Mouse (Mus musculus) common myeloid progenitor, adult 5-6 weeks (primary cell): ENCODE results near the gene Axdnd1. TPM values are rescaled to one million over a fixed set of nuclear protein-coding genes. Genes with fewer than 3 reads are reported as not detected.
"Not testable (repeated sequence)": the region's sequence is repeated elsewhere in the genome, so short reads cannot be mapped to it uniquely, and the experiment has no call there.

Experiments used
- ATAC-seq: replicated peaks from 2 replicates; pipeline ENCODE4 v1.8.0; 2016; ENCODE audit warnings: low read depth, mild to moderate bottlenecking, moderate TSS enrichment, inconsistent platforms; ENCODE audit not compliant: poor library complexity, severe bottlenecking
- total RNA-seq: library from RNA; stranded (forward); fragments of 200-1000, 187-1606 nt; gene quantifications from 2 replicates; pipeline ENCODE4 v1.2.3, GENCODE M21; 2017

Gene Axdnd1
- total RNA-seq, 1 experiment from 2014 or later, result 0.37 TPM

DNA sequence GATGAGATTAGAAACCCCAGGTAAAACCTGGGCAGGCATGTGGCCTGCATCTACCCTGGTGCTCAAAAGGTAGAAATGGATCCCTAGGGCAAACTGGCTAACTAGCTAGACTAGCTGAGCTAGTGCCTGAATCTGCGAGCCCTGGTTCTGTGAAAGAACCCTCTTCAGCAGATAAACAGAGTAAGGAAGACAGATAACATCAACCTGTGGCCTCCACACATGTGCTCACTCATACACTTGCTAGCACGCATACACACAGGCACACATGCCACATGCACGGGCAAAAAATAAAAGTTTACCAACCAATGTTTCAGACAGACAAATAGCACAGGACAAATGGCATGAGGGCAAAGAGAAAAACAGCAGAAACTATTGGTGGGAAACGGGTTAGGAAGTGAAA lies 70.5 kb downstream of the Axdnd1 start:
- ATAC-seq, result no peak

GRCm38 (mm10) chr1:156349031-156349430 lies 71.9 kb downstream of the Axdnd1 start:
- 0 out of 2 replicates have a peak, but pooled peaks have one; percentile 11 for ATAC-seq

GRCm38 (mm10) chr1:156345633-156346032 lies 75.3 kb downstream of the Axdnd1 start:
- no peak for ATAC-seq

- ATAC-seq, result no peak
These were observed 76.5 kb downstream of the Axdnd1 start for GRCm38 (mm10) chr1:156344433-156344832.

- ATAC-seq, result no peak
These were observed 80.1 kb downstream of the Axdnd1 start for GRCm38 (mm10) chr1:156340847-156341246.

DNA sequence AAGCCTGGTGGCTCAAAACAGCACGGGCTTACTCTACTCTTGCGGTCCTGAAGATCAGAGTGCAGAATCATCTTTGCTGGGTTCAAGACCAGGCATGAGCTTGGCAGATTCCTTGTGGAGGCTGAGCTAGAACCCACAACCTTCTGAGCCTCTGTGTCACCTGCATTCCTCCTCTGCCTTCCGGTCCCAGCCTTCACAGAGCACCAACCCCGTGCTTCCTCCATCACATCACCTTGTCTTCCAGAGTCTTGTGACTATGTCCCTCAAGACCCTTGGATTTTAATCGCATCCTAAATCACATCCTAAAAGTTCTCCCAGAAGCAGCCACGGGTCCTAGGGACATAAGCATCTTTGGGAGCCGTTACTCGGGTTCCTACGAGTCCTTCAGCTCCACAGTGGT lies 97.8 kb downstream of the Axdnd1 start:
- ATAC-seq, result no peak

- ATAC-seq, result peak; percentile 48; the same call in 1 of the 2 replicates
These were observed 110.3 kb downstream of the Axdnd1 start, which contains the start of gene Nphs2 for GRCm38 (mm10) chr1:156310630-156311029. TSS of gene Nphs2 (plus strand) at chr1:156310727.

- ATAC-seq, result peak; percentile 83
These were observed 112.4 kb downstream of the Axdnd1 start for GRCm38 (mm10) chr1:156308595-156308994.

DNA sequence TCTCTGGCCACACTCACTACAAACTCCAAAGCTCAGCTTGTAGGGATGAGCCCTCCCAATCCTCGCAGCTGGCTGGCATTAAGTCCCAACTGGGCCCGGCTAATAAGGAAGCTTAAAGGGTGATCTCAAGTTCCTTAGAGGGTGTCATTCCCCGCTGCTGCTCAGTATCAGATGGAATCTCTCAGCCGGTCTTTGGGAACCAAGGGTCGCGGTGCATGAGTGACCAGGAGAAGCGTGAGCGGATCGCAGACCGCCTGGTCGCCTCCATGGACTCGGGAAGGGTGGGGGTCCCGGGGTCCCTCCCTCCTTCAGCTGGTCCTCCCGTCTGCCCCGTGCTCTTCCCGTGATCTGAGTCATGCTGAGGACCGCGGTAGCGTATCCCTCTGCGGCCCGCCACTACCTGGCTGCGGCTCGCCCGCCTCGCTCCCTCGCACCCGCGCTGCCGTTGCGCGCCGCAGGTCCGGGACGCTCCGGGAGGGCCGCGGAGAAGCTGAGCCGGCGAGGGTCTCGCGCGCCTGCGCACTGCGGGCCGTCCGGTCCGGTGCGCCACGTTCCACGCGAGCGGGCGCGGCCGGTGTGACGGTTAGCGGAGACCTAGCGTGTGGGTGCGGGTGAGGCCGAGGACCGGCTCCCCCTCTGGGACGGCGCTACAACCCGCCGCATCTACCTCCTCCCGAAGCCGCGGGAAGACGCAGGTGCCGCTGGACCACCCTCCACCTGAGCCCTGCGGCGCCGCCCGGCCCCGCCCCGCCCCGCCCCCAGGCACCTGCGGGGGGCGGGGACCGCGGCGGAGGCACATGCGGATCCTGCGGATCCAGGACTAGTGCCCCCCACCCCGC lies 117.8 kb downstream of the Axdnd1 start, which contains the start of gene Tdrd5:
Gene Tdrd5 (minus strand): TSS at position 754 of the 839 bp plus-strand sequence.
- peak; percentile 52; the same call in 1 of the 2 replicates for ATAC-seq

DNA sequence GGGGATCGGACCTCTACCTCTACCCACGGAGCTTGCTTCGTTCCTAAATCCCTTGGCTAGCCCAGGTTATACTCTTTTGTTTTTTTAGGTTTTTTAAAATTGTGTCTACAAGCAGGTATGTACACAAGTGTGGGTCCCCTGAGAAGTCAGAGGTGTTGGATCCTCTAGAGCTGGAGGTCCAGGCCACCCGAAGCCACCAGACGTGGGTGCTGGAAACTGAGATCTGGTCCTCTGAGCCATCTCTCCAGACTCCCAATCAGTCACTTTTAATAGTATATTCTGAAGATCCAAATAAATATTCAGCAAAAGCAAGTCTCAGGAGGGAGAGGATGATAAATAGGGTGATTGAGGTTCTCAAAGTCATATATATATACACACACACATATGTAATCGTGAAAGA lies 130.9 kb downstream of the Axdnd1 start:
- ATAC-seq, result no peak

DNA sequence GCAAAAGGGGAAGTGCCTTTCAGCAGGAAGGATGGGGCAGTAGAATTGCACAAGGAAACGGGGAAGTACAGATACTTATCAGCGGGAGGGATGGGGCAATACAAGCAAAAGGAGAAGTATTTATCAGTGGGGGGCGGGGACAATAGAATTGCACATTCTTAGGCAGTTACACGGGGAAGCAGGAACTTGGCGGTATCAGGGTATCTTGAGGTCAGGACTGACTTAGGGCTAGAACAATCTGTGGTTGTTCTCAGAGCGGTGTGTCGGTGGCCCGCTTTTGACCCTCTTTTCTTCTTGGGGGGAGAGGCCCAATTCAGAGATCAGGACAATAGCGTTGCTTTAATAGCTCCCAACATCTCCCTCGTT lies 131.8 kb downstream of the Axdnd1 start:
- ATAC-seq, result not testable (repeated sequence)

DNA sequence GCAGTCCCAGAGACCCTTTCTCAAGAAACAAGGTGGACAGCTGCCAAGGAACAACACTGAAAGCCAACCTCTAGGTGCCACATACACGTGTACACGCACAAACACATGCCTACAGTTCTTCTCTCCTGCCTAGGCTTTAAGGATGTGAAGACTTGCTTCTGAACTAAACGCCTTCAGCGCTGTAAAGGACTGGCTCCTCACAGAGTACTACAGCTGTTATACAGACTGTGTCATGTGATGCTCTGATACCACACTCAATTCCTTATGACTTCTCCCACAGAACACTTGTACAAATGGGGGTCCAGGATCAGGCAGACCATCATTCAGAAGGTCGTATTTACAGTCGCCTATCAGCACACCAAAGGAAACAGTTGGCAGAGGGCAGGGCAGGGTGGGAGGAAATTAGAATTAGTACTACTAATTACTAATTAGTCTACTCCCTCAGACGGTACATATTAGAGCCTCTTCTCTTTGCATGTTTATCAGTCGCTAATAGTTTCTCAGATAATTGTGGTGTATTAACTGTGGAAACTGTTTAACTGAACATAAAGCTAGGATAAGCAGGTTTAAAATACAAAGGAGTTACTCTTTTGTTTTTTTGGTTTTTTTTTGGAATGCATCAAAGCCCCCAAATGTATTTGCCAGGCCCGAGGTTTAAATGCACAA lies 132.3 kb downstream of the Axdnd1 start:
- ATAC-seq, result no peak

- peak; percentile 46; the same call in 1 of the 2 replicates for ATAC-seq
These were observed 135.4 kb downstream of the Axdnd1 start for GRCm38 (mm10) chr1:156285541-156285896.

- no peak; the same call in 1 of the 2 replicates for ATAC-seq
These were observed 136.0 kb downstream of the Axdnd1 start for GRCm38 (mm10) chr1:156284851-156285540.

- peak; percentile 73 for ATAC-seq
These were observed 136.8 kb downstream of the Axdnd1 start for GRCm38 (mm10) chr1:156284207-156284606.

DNA sequence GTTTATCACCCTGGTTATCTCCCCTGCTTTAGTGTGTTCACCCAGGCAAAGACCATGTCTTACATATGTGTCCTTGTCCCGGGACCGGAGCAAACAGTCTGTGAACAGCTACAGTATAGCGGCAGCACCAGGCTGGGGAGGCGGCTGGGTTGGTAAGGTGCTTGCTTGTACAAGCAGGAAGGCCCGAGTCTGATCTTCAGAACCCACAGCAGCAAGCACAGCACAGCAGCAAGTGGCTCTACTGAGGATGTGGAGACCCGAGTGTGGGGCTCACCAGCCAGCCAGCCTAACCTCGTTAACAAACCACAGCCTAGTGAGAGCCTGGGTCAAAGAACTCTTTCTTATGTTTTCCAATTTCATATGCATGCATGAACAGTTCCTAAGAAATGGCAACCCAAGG lies 140.8 kb downstream of the Axdnd1 start:
- ATAC-seq, result no peak

- no peak for ATAC-seq
These were observed 147.3 kb downstream of the Axdnd1 start for GRCm38 (mm10) chr1:156273647-156274046.
